Mouse (Mus musculus) intestine, embryonic 16.5 days (tissue): Measurements from ENCODE around the gene Os9. TPM values are rescaled to one million over a fixed set of nuclear protein-coding genes. Genes with fewer than 3 reads are reported as not detected.

Experiments
- ATAC-seq: fragments of 200-750 bp; cut with Nextera tagmentation; 2 replicates; pipeline ENCODE4 v1.8.0; 2017; ENCODE audit warnings: moderate TSS enrichment, moderate library complexity
- H3K27ac ChIP-seq: fragments of 300-500 bp; sonication (generic); 2 replicates; pipeline ENCODE4 v1.5.1; 2014; ENCODE audit warnings: mild to moderate bottlenecking, low read length
- H3K27me3 ChIP-seq: fragments of 300-500 bp; sonication (generic); replicated peaks from 2 replicates; pipeline ENCODE4 v1.6.1; 2014; ENCODE audit warnings: low read length, control low read depth, mixed read lengths; ENCODE audit not compliant: control insufficient read depth, insufficient read depth
- H3K36me3 ChIP-seq: fragments of 300-500 bp; sonication (generic); 2 replicates; pipeline ENCODE4 v1.6.1; 2014; ENCODE audit warnings: low read length, control low read depth; ENCODE audit not compliant: control insufficient read depth, insufficient read depth
- H3K4me1 ChIP-seq: fragments of 300-500 bp; sonication (generic); 2 replicates; pipeline ENCODE4 v1.6.1; 2014; ENCODE audit warnings: low read length, control low read depth, mixed read lengths; ENCODE audit not compliant: control insufficient read depth, insufficient read depth
- H3K4me2 ChIP-seq: fragments of 300-500 bp; sonication (generic); 2 replicates; pipeline ENCODE4 v1.6.1; 2014; ENCODE audit warnings: low read depth, low read length, control low read depth
- H3K4me3 ChIP-seq: fragments of 300-500 bp; sonication (generic); 2 replicates; pipeline ENCODE4 v1.5.1; 2014; ENCODE audit warnings: mild to moderate bottlenecking, low read length
- H3K9ac ChIP-seq: fragments of 300-500 bp; sonication (generic); 2 replicates; pipeline ENCODE4 v1.6.1; 2014; ENCODE audit warnings: low read depth, low read length
- H3K9me3 ChIP-seq: fragments of 300-500 bp; sonication (generic); 2 replicates; pipeline ENCODE4 v1.6.1; 2016; ENCODE audit warnings: low read length, control low read depth; ENCODE audit not compliant: control insufficient read depth
- WGBS: fragments of 180-500 bp; shearing (Covaris S2); extraction: QIAGEN DNeasy Blood & Tissue Kit; methylation state at CpG from one replicate; pipeline ENCODE4 v1.1.7; 2014; 5-methylcytosine and 5-hydroxymethylcytosine counted together
- polyA plus RNA-seq: library from polyadenylated mRNA; unstranded; fragments of >200 nt; fragmentation: Nextera tagmentation; extraction: Ambion mirVana; gene quantifications from 2 replicates; pipeline ENCODE4 v1.2.1, GENCODE M21; 2015

Os9 gene
- polyA plus RNA-seq, 1 experiment from 2014 or later, result 110 TPM

- H3K9ac ChIP-seq, result 0 out of 2 replicates have a peak overlapping the region, but pooled peaks have one; percentile 37
- H3K4me3 ChIP-seq, result no peak overlapping the region
- no peak overlapping the region for H3K27ac ChIP-seq
- H3K9me3 ChIP-seq, result no peaks in the 10 kb centered on the region
- H3K4me1 ChIP-seq, result peaks cover 40% of the 10 kb centered on the region
- H3K4me2 ChIP-seq, result no peak overlapping the region
- peaks cover 60% of the 10 kb centered on the region for H3K27me3 ChIP-seq
- no peaks in the 10 kb centered on the region for H3K36me3 ChIP-seq
- ATAC-seq, result peak; percentile 19; the same call in 1 of the 2 replicates
- 25% methylated on average over 8 of the region's 8 CpGs for WGBS
Observed at GRCm38 (mm10) chr10:127081996-127082620, 38.8 kb downstream of the Os9 start.

GRCm38 (mm10) chr10:127080901-127081780 lies 39.8 kb downstream of the Os9 start:
- Histone ChIP-seq H3K4me3 (peak overlapping the region; percentile 36), H3K9ac (peak overlapping the region; percentile 37), H3K27ac (no peak overlapping the region), H3K4me1 (peaks cover 40% of the 10 kb centered on the region), H3K27me3 (peaks cover 62% of the 10 kb centered on the region), H3K4me2 (peak overlapping the region; percentile 55), H3K9me3 (no peaks in the 10 kb centered on the region), H3K36me3 (no peaks in the 10 kb centered on the region)
- ATAC-seq, result no peak
- 4% methylated on average over 48 of the region's 48 CpGs for WGBS

- Histone ChIP-seq H3K27me3 (peaks cover 67% of the 10 kb centered on the region), H3K9ac (peak overlapping the region; percentile 61), H3K9me3 (no peaks in the 10 kb centered on the region), H3K36me3 (no peaks in the 10 kb centered on the region), H3K4me2 (peak overlapping the region; percentile 77), H3K4me3 (peak overlapping the region; percentile 51), H3K4me1 (peaks cover 40% of the 10 kb centered on the region), H3K27ac (no peak overlapping the region)
- 3% methylated on average over 67 of the region's 70 CpGs for WGBS
- ATAC-seq, result no peak
Observed at GRCm38 (mm10) chr10:127079665-127080391, 41.1 kb downstream of the Os9 start.

DNA sequence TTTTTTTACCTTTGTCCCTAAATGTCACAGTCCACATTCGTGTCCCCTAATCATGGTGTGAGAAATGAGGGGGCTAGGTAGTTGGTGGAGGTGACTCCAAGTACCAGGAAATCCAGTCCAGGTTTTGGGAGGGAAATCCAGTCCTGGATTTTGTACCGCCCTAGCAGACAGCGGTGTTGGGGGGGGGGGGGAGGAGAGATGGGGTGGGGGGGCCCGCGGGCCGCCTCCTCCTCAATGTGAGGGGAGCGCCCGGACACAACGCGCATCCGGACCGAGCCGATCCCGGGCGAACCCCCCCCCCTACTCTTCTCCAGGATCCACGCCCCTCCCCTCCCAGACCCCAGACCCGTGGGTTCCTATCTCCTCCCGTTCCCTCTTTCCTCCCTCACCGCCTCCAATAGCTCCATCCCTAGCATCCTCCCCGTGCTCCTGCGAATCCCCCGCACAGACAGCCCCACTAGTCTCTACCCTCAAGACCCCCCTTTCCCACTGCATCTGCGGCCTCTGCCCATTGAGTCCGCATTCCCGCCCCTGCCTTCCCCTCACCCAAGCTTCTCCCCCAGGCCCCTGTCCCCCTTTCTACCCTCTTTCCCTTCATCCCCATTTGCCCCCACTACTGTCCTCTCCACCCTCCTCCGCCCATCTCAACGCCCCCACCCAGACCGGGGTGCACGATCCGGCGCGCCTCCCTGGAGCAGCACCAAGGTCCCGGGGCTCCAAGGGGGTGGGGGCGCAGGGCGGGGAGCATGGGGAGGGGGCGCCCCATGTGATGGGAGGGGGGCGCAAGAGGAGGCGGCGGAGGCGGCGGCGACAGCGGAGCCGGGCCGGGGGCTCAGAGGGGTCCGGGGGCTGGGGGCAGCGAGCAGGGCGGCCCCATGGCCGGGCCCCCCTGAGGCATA lies 42.0 kb downstream of the Os9 start:
- Histone ChIP-seq H3K4me1 (peaks cover 40% of the 10 kb centered on the region), H3K36me3 (no peaks in the 10 kb centered on the region), H3K4me3 (peak overlapping the region; percentile 51), H3K9me3 (no peaks in the 10 kb centered on the region), H3K27me3 (peaks cover 62% of the 10 kb centered on the region), H3K9ac (peak overlapping the region; percentile 61), H3K4me2 (peak overlapping the region; percentile 77), H3K27ac (no peak overlapping the region)
- 1% methylated on average over 46 of the region's 49 CpGs for WGBS
- peak; percentile 28 for ATAC-seq

DNA sequence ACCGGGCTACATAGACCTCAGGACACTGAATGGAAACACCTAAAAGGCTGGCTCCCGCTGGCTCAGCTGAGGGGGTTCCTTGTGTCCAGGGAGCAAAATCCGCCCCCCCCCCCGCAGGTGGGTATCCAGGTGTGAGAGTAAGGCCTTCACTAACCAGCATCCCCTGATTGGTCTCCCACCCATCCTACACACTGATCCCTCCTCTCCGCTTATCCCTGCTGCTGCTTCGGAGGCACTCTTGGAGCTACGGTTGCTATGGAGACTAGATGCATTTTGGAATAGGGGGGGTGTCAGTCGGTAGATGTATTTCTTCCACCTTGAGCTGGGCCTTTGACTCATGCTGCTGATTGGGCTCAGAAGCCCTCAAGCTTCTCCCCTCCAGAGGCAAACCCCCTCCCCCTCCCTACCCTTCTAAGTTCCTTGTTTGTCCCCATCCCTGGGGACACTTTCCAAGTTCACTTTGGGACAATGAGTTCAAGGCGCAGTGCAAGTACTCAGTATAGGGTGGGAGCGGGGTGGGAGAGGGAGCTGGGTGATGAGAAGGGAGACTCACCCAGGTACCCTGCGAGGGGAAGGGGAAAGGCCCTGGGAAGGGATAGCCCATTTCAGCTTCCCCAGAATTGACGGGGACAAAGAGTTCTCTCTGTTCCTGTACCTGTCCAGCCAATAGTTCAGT lies 42.8 kb downstream of the Os9 start:
- Histone ChIP-seq H3K27me3 (peaks cover 59% of the 10 kb centered on the region), H3K4me2 (peak overlapping the region; percentile 77), H3K36me3 (no peaks in the 10 kb centered on the region), H3K4me3 (peak overlapping the region; percentile 51), H3K9ac (no peak overlapping the region), H3K27ac (no peak overlapping the region), H3K9me3 (no peaks in the 10 kb centered on the region), H3K4me1 (peaks cover 40% of the 10 kb centered on the region)
- 4% methylated on average over 12 of the region's 12 CpGs for WGBS
- no peak for ATAC-seq

- Histone ChIP-seq H3K27me3 (peaks cover 56% of the 10 kb centered on the region), H3K4me1 (peaks cover 40% of the 10 kb centered on the region), H3K36me3 (no peaks in the 10 kb centered on the region), H3K9me3 (no peaks in the 10 kb centered on the region), H3K9ac (no peak overlapping the region), H3K27ac (no peak overlapping the region), H3K4me2 (no peak overlapping the region), H3K4me3 (no peak overlapping the region)
- ATAC-seq, result no peak
- WGBS, result 8% methylated on average over 10 of the region's 10 CpGs
Observed at GRCm38 (mm10) chr10:127077515-127077914, 43.4 kb downstream of the Os9 start.

GRCm38 (mm10) chr10:127076082-127076481 lies 44.8 kb downstream of the Os9 start:
- Histone ChIP-seq H3K4me3 (no peak overlapping the region), H3K9ac (no peak overlapping the region), H3K27ac (no peak overlapping the region), H3K9me3 (no peaks in the 10 kb centered on the region), H3K4me1 (peaks cover 33% of the 10 kb centered on the region), H3K4me2 (no peak overlapping the region), H3K36me3 (no peaks in the 10 kb centered on the region), H3K27me3 (peaks cover 44% of the 10 kb centered on the region)
- WGBS, result 33% methylated on average over 4 of the region's 4 CpGs
- ATAC-seq, result no peak

DNA sequence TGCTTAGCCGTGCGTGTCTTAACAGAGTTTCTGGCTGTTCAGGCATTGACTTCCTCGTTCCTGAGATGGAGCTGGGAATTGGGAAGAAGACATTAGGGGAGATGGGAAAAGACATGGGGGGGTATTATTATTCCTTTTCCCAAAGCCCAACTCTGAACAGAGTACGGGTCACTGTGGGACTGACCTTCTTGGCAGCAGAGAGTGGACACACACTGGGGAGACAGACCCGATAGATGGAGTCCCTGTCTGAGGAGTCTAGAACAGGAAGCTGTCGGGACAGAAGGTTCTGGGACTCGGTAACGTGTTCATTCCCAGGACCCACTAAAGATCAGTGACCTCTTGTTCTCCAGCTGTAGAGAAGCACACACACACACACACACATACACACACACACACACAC lies 45.3 kb downstream of the Os9 start:
- H3K4me2 ChIP-seq, result no peak overlapping the region
- H3K9me3 ChIP-seq, result no peaks in the 10 kb centered on the region
- peaks cover 40% of the 10 kb centered on the region for H3K27me3 ChIP-seq
- no peak for ATAC-seq
- WGBS, result 68% methylated on average over 8 of the region's 8 CpGs
- peaks cover 32% of the 10 kb centered on the region for H3K4me1 ChIP-seq
- H3K27ac ChIP-seq, result no peak overlapping the region
- H3K4me3 ChIP-seq, result no peak overlapping the region
- H3K36me3 ChIP-seq, result no peaks in the 10 kb centered on the region
- H3K9ac ChIP-seq, result no peak overlapping the region
